Mouse (Mus musculus) stomach, postnatal 0 days (tissue): ENCODE data around the gene Mier2. TPM values are rescaled to one million over a fixed set of nuclear protein-coding genes. Genes with fewer than 3 reads are reported as not detected.

Source experiments
- ATAC-seq: fragments of 200-750 bp; cut with Nextera tagmentation; 2 replicates; pipeline ENCODE4 v1.8.0; 2017; ENCODE audit not compliant: low FRiP score, low TSS enrichment
- DNase-seq: peaks from one replicate; pipeline ENCODE4 v3.0.0-alpha.2; 2016; ENCODE audit warnings: low spot score
- H3K27ac ChIP-seq: fragments of 300-500 bp; sonication (generic); replicated peaks from 2 replicates; pipeline ENCODE4 v1.5.1; 2014; ENCODE audit warnings: mild to moderate bottlenecking, control low read depth
- H3K27me3 ChIP-seq: fragments of 300-500 bp; sonication (generic); 2 replicates; pipeline ENCODE4 v1.6.1; 2014; ENCODE audit warnings: low read length; ENCODE audit not compliant: control insufficient read depth, insufficient read depth
- H3K36me3 ChIP-seq: fragments of 300-500 bp; sonication (generic); 2 replicates; pipeline ENCODE4 v1.6.1; 2014; ENCODE audit warnings: low read length, mixed read lengths; ENCODE audit not compliant: control insufficient read depth, insufficient read depth
- H3K4me1 ChIP-seq: fragments of 300-500 bp; sonication (generic); replicated peaks from 2 replicates; pipeline ENCODE4 v1.6.1; 2014; ENCODE audit warnings: antibody characterized with exemption; ENCODE audit not compliant: control insufficient read depth, insufficient read depth
- H3K4me2 ChIP-seq: fragments of 300-500 bp; sonication (generic); replicated peaks from 2 replicates; pipeline ENCODE4 v1.6.1; 2014; ENCODE audit warnings: low read depth, mild to moderate bottlenecking, control low read depth, moderate library complexity
- H3K4me3 ChIP-seq: fragments of 300-500 bp; sonication (generic); 2 replicates; pipeline ENCODE4 v1.5.1; 2014; ENCODE audit warnings: low read depth, low read length, control low read depth
- H3K9ac ChIP-seq: fragments of 300-500 bp; sonication (generic); 2 replicates; pipeline ENCODE4 v1.6.1; 2014; ENCODE audit warnings: mild to moderate bottlenecking, low read length, control low read depth, mixed read lengths
- H3K9me3 ChIP-seq: fragments of 300-500 bp; sonication (generic); 2 replicates; pipeline ENCODE4 v1.6.1; 2016; ENCODE audit warnings: low read length; ENCODE audit not compliant: control insufficient read depth
- CTCF ChIP-seq: IDR thresholded peaks from 2 replicates; pipeline ENCODE4 v1.5.1; 2016; ENCODE audit warnings: antibody characterized with exemption, low read depth, mild to moderate bottlenecking, moderate library complexity
- EP300 ChIP-seq: optimal IDR thresholded peaks from 2 replicates; pipeline ENCODE3; 2016; ENCODE audit warnings: antibody characterized with exemption
- WGBS: fragments of 180-500 bp; shearing (Covaris S2); extraction: QIAGEN DNeasy Blood & Tissue Kit; methylation state at CpG from one replicate; pipeline ENCODE4 v1.1.7; 2014; 5-methylcytosine and 5-hydroxymethylcytosine counted together
- polyA plus RNA-seq: library from polyadenylated mRNA; unstranded; fragments of >200 nt; fragmentation: Nextera tagmentation; extraction: Ambion mirVana; gene quantifications from 2 replicates; pipeline ENCODE4 v1.2.1, GENCODE M21; 2015

The Mier2 gene
- polyA plus RNA-seq, result 24.0 and 25.4 TPM in 2 replicates

- 0 out of 2 replicates have a peak, but pooled peaks cover 2% of the 10 kb centered on the region for H3K4me1 ChIP-seq
- peak within 1 kb of the TSS; percentile 35; the same call in 1 of the 2 replicates for H3K27ac ChIP-seq
- DNase-seq, result peak; percentile 80
- under 1% methylated on average over 73 of the region's 108 CpGs for WGBS
- ATAC-seq, result peak; percentile 85
- peak within 1 kb of the TSS; percentile 84 for H3K4me3 ChIP-seq
- H3K4me2 ChIP-seq, result peak within 1 kb of the TSS; percentile 95
- no peak for TF ChIP-seq CTCF
- no peak for TF ChIP-seq EP300
- no peaks in the 10 kb centered on the region for H3K36me3 ChIP-seq
- H3K9ac ChIP-seq, result peak within 1 kb of the TSS; percentile 89
- no peaks in the 10 kb centered on the region for H3K27me3 ChIP-seq
- no peaks in the 10 kb centered on the region for H3K9me3 ChIP-seq
Observed at GRCm38 (mm10) chr10:79554330-79555237, at the start of gene Mier2. Gene Mier2, minus strand, starts transcription at chr10:79555199.

- no peak for DNase-seq
- TF ChIP-seq CTCF (no peak), EP300 (no peak)
- Histone ChIP-seq H3K27ac (no peak overlapping the region), H3K4me3 (no peak overlapping the region), H3K4me1 (no peaks in the 10 kb centered on the region), H3K9me3 (no peaks in the 10 kb centered on the region), H3K9ac (no peak overlapping the region), H3K27me3 (no peaks in the 10 kb centered on the region), H3K4me2 (no peak overlapping the region), H3K36me3 (no peaks in the 10 kb centered on the region)
- no peak for ATAC-seq
- 65% methylated on average over 4 of the region's 4 CpGs for WGBS
Observed at GRCm38 (mm10) chr10:79597936-79598230, 42.9 kb upstream of the Mier2 start.

- no peak overlapping the region for H3K4me2 ChIP-seq
- H3K36me3 ChIP-seq, result no peaks in the 10 kb centered on the region
- no peak overlapping the region for H3K4me3 ChIP-seq
- no peak overlapping the region for H3K27ac ChIP-seq
- 34% methylated on average over 13 of the region's 13 CpGs for WGBS
- ATAC-seq, result no peak
- DNase-seq, result no peak
- no peaks in the 10 kb centered on the region for H3K4me1 ChIP-seq
- H3K27me3 ChIP-seq, result no peaks in the 10 kb centered on the region
- H3K9me3 ChIP-seq, result no peaks in the 10 kb centered on the region
- no peak overlapping the region for H3K9ac ChIP-seq
- TF ChIP-seq EP300 (no peak), CTCF (no peak)
Observed at GRCm38 (mm10) chr10:79597051-79597935, 42.3 kb upstream of the Mier2 start.

- WGBS, result 49% methylated on average over 8 of the region's 8 CpGs
Observed at GRCm38 (mm10) chr10:79595590-79595929, 40.6 kb upstream of the Mier2 start.

GRCm38 (mm10) chr10:79594872-79595589, 40.0 kb upstream of the Mier2 start:
- no peak for TF ChIP-seq EP300
- TF ChIP-seq CTCF, result peak; percentile 95
- Histone ChIP-seq H3K4me1 (no peaks in the 10 kb centered on the region), H3K36me3 (no peaks in the 10 kb centered on the region), H3K27ac (no peak overlapping the region), H3K4me2 (no peak overlapping the region), H3K9me3 (no peaks in the 10 kb centered on the region), H3K27me3 (no peaks in the 10 kb centered on the region), H3K4me3 (no peak overlapping the region), H3K9ac (no peak overlapping the region)
- DNase-seq, result peak; percentile 62
- ATAC-seq, result peak; percentile 91
- 14% methylated on average over 17 of the region's 17 CpGs for WGBS

More at GRCm38 (mm10) chr10:79595590-79595929, 40.6 kb upstream of the Mier2 start:
- no peak overlapping the region for H3K4me2 ChIP-seq
- H3K27me3 ChIP-seq, result no peaks in the 10 kb centered on the region
- H3K27ac ChIP-seq, result no peak overlapping the region
- H3K9me3 ChIP-seq, result no peaks in the 10 kb centered on the region
- TF ChIP-seq CTCF, result no peak
- TF ChIP-seq EP300, result no peak
- no peaks in the 10 kb centered on the region for H3K36me3 ChIP-seq
- no peaks in the 10 kb centered on the region for H3K4me1 ChIP-seq
- H3K9ac ChIP-seq, result no peak overlapping the region
- DNase-seq (no peak), ATAC-seq (no peak; the same call in 1 of the 2 replicates)
- no peak overlapping the region for H3K4me3 ChIP-seq
